ENCODE assay signal across 29 mouse cellular contexts in the genomic region with DNA sequence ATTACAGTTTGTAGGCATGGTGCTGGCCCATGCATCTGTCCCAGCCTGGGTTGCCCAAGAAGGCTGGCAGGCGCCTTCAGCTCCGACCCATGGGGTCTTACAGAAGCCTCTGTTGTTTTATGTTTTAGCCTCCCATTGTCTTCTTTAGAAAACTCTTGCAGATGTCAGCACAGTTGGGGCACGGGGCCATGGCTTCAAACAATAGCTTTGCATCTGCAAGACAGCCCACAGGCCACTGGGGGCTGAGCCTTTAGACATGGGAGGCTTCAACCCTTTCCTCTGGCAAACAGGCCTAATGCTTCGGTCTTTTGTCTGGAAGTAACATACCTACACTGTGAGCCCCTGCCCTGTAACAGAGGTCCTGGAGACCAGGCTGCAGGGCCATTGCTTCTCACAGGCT.
DNase-seq lines count a peak whose midpoint lies in the region; ATAC-seq lines count a peak whose summit lies in the region.
"Had no signal": no experiment of that assay in that cellular context is flagged by ENCODE, and none has a peak within 500 bp of the region (broad histone marks: within the 10 kb centered on the region; RNA-seq: fewer than 3 reads in every experiment).

No protein-coding gene starts in this region.

- no peak for ATAC-seq in hindbrain, embryonic 14.5 days (ENCODE audit: low FRiP score)
- ATAC-seq: CD4-positive, CD25-positive, alpha-beta regulatory T cell, adult 4 months; forebrain, embryonic 16.5 days; hindbrain, embryonic 16.5 days; liver, embryonic 12.5 days; liver, postnatal 0 days had no signal

- H3K9ac ChIP-seq in hindbrain, embryonic 14.5 days, result no peak overlapping the region
- H3K9ac ChIP-seq: embryonic facial prominence, embryonic 13.5 days; kidney, embryonic 15.5 days; limb, embryonic 13.5 days; liver, embryonic 12.5 days; liver, postnatal 0 days; midbrain, embryonic 12.5 days; neural tube, embryonic 13.5 days; stomach, embryonic 15.5 days had no signal

- peak; percentile 62 for DNase-seq in hindbrain, embryonic 10.5 days (ENCODE audit: low spot score)
- DNase-seq in hindbrain, embryonic 14.5 days (ENCODE audit: low spot score), result no peak
- DNase-seq in brain, adult 2 months (ENCODE audit: low read depth, low spot score), result peak; percentile 33
- DNase-seq in embryo, embryonic 9.5 days (ENCODE audit: extremely low spot score), result peak; percentile 37
- peak; percentile 83 for DNase-seq in retina, postnatal 1 day
- DNase-seq in cerebellum, adult 9-11 months, result no peak
- no peak for DNase-seq in kidney, postnatal 14 days
- DNase-seq: adrenal gland, postnatal 14 days; cerebellum, adult 11-12 months; gastrocnemius, postnatal 10 days; heart, postnatal 36 days; kidney, adult 18-20 months; layer of hippocampus, adult 9-11 months; liver, postnatal 0 days; lung, postnatal 36 days; right cerebral cortex, postnatal 25 days; thymus, postnatal 25 days had no signal

- H3K9me3 ChIP-seq in hindbrain, embryonic 10.5 days, result no peaks in the 10 kb centered on the region
- H3K9me3 ChIP-seq in hindbrain, embryonic 14.5 days (ENCODE audit: control insufficient read depth, low read length), result no peaks in the 10 kb centered on the region
- H3K9me3 ChIP-seq: embryonic facial prominence, embryonic 13.5 days; heart, embryonic 10.5 days; kidney, embryonic 15.5 days; limb, embryonic 13.5 days; liver, embryonic 12.5 days; midbrain, embryonic 12.5 days; neural tube, embryonic 13.5 days; stomach, embryonic 15.5 days had no signal

- H3K4me1 ChIP-seq in hindbrain, embryonic 10.5 days (replicated peaks), result peaks cover 42% of the 10 kb centered on the region
- H3K4me1 ChIP-seq in hindbrain, embryonic 14.5 days (replicated peaks; ENCODE audit: control insufficient read depth, insufficient read depth, low read length), result 0 out of 2 replicates have a peak, but pooled peaks cover 5% of the 10 kb centered on the region
- H3K4me1 ChIP-seq: heart, embryonic 10.5 days had no signal

- WGBS in hindbrain, embryonic 10.5 days, result 16% methylated on average over 4 of the region's 4 CpGs
- WGBS in hindbrain, embryonic 14.5 days, result 8% methylated on average over 4 of the region's 4 CpGs

- no peaks in the 10 kb centered on the region for H3K27me3 ChIP-seq in hindbrain, embryonic 10.5 days (ENCODE audit: insufficient read depth, poor library complexity, severe bottlenecking)
- H3K27me3 ChIP-seq in hindbrain, embryonic 14.5 days (ENCODE audit: control insufficient read depth, insufficient read depth, low read length), result no peaks in the 10 kb centered on the region
- H3K27me3 ChIP-seq: embryonic facial prominence, embryonic 13.5 days; kidney, embryonic 15.5 days; limb, embryonic 13.5 days; midbrain, embryonic 12.5 days; neural tube, embryonic 13.5 days; stomach, embryonic 15.5 days had no signal

- no peak overlapping the region for H3K4me3 ChIP-seq in hindbrain, embryonic 10.5 days
- no peak overlapping the region for H3K4me3 ChIP-seq in hindbrain, embryonic 14.5 days (replicated peaks; ENCODE audit: low read length)
- H3K4me3 ChIP-seq: embryonic facial prominence, embryonic 13.5 days; erythroblast, embryonic 14.5 days; heart, embryonic 10.5 days; kidney, embryonic 15.5 days; limb, embryonic 13.5 days; liver, embryonic 12.5 days; midbrain, embryonic 12.5 days; neural tube, embryonic 13.5 days; stomach, embryonic 15.5 days had no signal

- no peak overlapping the region for H3K4me2 ChIP-seq in hindbrain, embryonic 14.5 days (replicated peaks)
- H3K4me2 ChIP-seq: embryonic facial prominence, embryonic 13.5 days; kidney, embryonic 15.5 days; limb, embryonic 13.5 days; liver, embryonic 12.5 days; midbrain, embryonic 12.5 days; neural tube, embryonic 13.5 days; stomach, embryonic 15.5 days had no signal

- H3K27ac ChIP-seq in hindbrain, embryonic 10.5 days, result peak overlapping the region; percentile 64
- no peak overlapping the region for H3K27ac ChIP-seq in hindbrain, embryonic 14.5 days
- H3K27ac ChIP-seq: embryonic facial prominence, embryonic 13.5 days; heart, embryonic 10.5 days; kidney, embryonic 15.5 days; limb, embryonic 13.5 days; liver, embryonic 12.5 days; midbrain, embryonic 12.5 days; neural tube, embryonic 13.5 days; stomach, embryonic 15.5 days had no signal

- no peaks in the 10 kb centered on the region for H3K36me3 ChIP-seq in hindbrain, embryonic 10.5 days
- H3K36me3 ChIP-seq in hindbrain, embryonic 14.5 days (replicated peaks; ENCODE audit: control insufficient read depth, insufficient read depth), result no peaks in the 10 kb centered on the region
- H3K36me3 ChIP-seq: embryonic facial prominence, embryonic 13.5 days; heart, embryonic 10.5 days; kidney, embryonic 15.5 days; limb, embryonic 13.5 days; liver, embryonic 12.5 days; midbrain, embryonic 12.5 days; neural tube, embryonic 13.5 days; stomach, embryonic 15.5 days had no signal

Comparison
In these comparisons a context has a peak if more than half of its experiments do, and no peak if none do; other contexts are left out.
1. DNase-seq: peak in hindbrain, embryonic 10.5 days (single experiment), brain, adult 2 months (single experiment), embryo, embryonic 9.5 days (single experiment) and retina, postnatal 1 day (single experiment); none in hindbrain, embryonic 14.5 days (single experiment), cerebellum, adult 9-11 months (single experiment) and kidney, postnatal 14 days (single experiment).